17 mouse cellular contexts compared by ENCODE assay signal in genomic region chr12:14114730-14115129, GRCm38 (mm10). TPM values are rescaled to one million over a fixed set of nuclear protein-coding genes. Genes with fewer than 3 reads are reported as not detected.
A peak's percentile ranks its signal among the peaks of the same experiment; 100 is the strongest.
DNase-seq lines count a peak whose midpoint lies in the region; ATAC-seq and TF ChIP-seq lines count a peak whose summit lies in the region.
"Had no signal": no experiment of that assay in that cellular context is flagged by ENCODE, and none has a peak within 500 bp of the region (broad histone marks: within the 10 kb centered on the region; RNA-seq: fewer than 3 reads in every experiment).

No protein-coding gene starts in this region.

- no peaks in the 10 kb centered on the region for H3K4me1 ChIP-seq in forebrain, postnatal 0 days (ENCODE audit: insufficient read depth)
- H3K4me1 ChIP-seq in forebrain, embryonic 16.5 days (replicated peaks; ENCODE audit: control insufficient read depth, insufficient read depth, low read length) = no peaks in the 10 kb centered on the region
- H3K4me1 ChIP-seq: hindbrain, embryonic 10.5 days; midbrain, embryonic 13.5 days had no signal

- peak; percentile 6 for DNase-seq in forebrain, postnatal 0 days
- peak; percentile 3 for DNase-seq in ovary, adult 18-20 months (ENCODE audit: low spot score)
- DNase-seq in ovary, postnatal 14 days (ENCODE audit: low spot score) = no peak
- DNase-seq in layer of hippocampus, adult 8-10 months (ENCODE audit: low spot score in 2 of 2) = peak; percentile 51 to 58
- DNase-seq in telencephalon, adult 2 months (ENCODE audit: low read depth, low spot score) = peak; percentile 58
- no peak for DNase-seq in adrenal gland, adult 8-10 months
- DNase-seq: embryo, embryonic 11 days; lung, postnatal 36 days; thymus, adult 18-20 months had no signal

- H3K4me2 ChIP-seq in forebrain, postnatal 0 days (ENCODE audit: low read depth) = no peak overlapping the region
- no peak overlapping the region for H3K4me2 ChIP-seq in forebrain, embryonic 16.5 days (ENCODE audit: low read length)
- H3K4me2 ChIP-seq: heart, embryonic 13.5 days; midbrain, embryonic 13.5 days had no signal

- no peak overlapping the region for H3K9ac ChIP-seq in forebrain, postnatal 0 days
- no peak overlapping the region for H3K9ac ChIP-seq in forebrain, embryonic 16.5 days (replicated peaks; ENCODE audit: low read depth, low read length)
- H3K9ac ChIP-seq: heart, embryonic 13.5 days; midbrain, embryonic 13.5 days had no signal

- no peak for TF ChIP-seq CTCF in forebrain, postnatal 0 days (IDR thresholded peaks at IDR 0.05; ENCODE audit: low read depth)

- H3K36me3 ChIP-seq in forebrain, postnatal 0 days (ENCODE audit: insufficient read depth) = no peaks in the 10 kb centered on the region
- no peaks in the 10 kb centered on the region for H3K36me3 ChIP-seq in forebrain, embryonic 16.5 days (ENCODE audit: control insufficient read depth, insufficient read depth)
- H3K36me3 ChIP-seq: G1E; heart, embryonic 13.5 days; hindbrain, embryonic 10.5 days; midbrain, embryonic 13.5 days had no signal

- no peak overlapping the region for H3K27ac ChIP-seq in forebrain, postnatal 0 days (ENCODE audit: low read depth, low read length)
- H3K27ac ChIP-seq in forebrain, embryonic 16.5 days (ENCODE audit: low read length) = no peak overlapping the region
- H3K27ac ChIP-seq: heart, embryonic 13.5 days; hindbrain, embryonic 10.5 days; midbrain, embryonic 13.5 days had no signal

- ATAC-seq in forebrain, postnatal 0 days = no peak
- no peak for ATAC-seq in forebrain, embryonic 16.5 days
- ATAC-seq: inflammation-experienced regulatory T-cells, adult 6 months; midbrain, embryonic 13.5 days had no signal

- H3K27me3 ChIP-seq in forebrain, postnatal 0 days (ENCODE audit: insufficient read depth, low read length) = no peaks in the 10 kb centered on the region
- H3K27me3 ChIP-seq in forebrain, embryonic 16.5 days (replicated peaks; ENCODE audit: control insufficient read depth, insufficient read depth, low read length) = no peaks in the 10 kb centered on the region
- H3K27me3 ChIP-seq: heart, embryonic 13.5 days; midbrain, embryonic 13.5 days had no signal

- no peak overlapping the region for H3K4me3 ChIP-seq in forebrain, postnatal 0 days (ENCODE audit: low read depth, low read length)
- H3K4me3 ChIP-seq in forebrain, embryonic 16.5 days (replicated peaks; ENCODE audit: low read length) = no peak overlapping the region
- H3K4me3 ChIP-seq: erythroblast, embryonic 14.5 days; heart, embryonic 13.5 days; hindbrain, embryonic 10.5 days; midbrain, embryonic 13.5 days; myocyte had no signal

- 70% methylated on average over 6 of the region's 6 CpGs for WGBS in forebrain, postnatal 0 days
- 88% methylated on average over 6 of the region's 6 CpGs for WGBS in forebrain, embryonic 16.5 days

- H3K9me3 ChIP-seq in forebrain, postnatal 0 days (ENCODE audit: low read length) = no peaks in the 10 kb centered on the region
- H3K9me3 ChIP-seq in forebrain, embryonic 16.5 days (ENCODE audit: control insufficient read depth, low read length) = no peaks in the 10 kb centered on the region
- H3K9me3 ChIP-seq: G1E; heart, embryonic 13.5 days; hindbrain, embryonic 10.5 days; midbrain, embryonic 13.5 days had no signal

RNA-seq across cellular contexts. Expression of gene Fam84a, which starts 37.1 kb away (rescaled TPM):
- 66.9 and 69.6 TPM in 2 replicates for total RNA-seq in forebrain, postnatal 0 days (2014; rRNA removed)
- polyA plus RNA-seq in forebrain, postnatal 0 days (2015; fragmentation: Nextera tagmentation; extraction: Ambion mirVana) = 44.0 and 47.5 TPM in 2 replicates
- polyA plus RNA-seq in forebrain, embryonic 16.5 days (2015; fragmentation: Nextera tagmentation; extraction: Ambion mirVana) = 88.9 and 105 TPM in 2 replicates
- 10 to 100 TPM; 74.2 to 81.2 (median 77.9) TPM for total RNA-seq in layer of hippocampus, adult 8-10 months (2022)
- total RNA-seq in adrenal gland, adult 8-10 months (2022) = 1 to 10 TPM; 2.0 to 9.0 (median 4.8) TPM
- polyA plus RNA-seq: erythroblast, embryonic 14.5 days; G1E had no signal

Comparison
In these comparisons a context has a peak if more than half of its experiments do, and no peak if none do; other contexts are left out.
1. DNase-seq: peak in forebrain, postnatal 0 days (single experiment), ovary, adult 18-20 months (single experiment), layer of hippocampus, adult 8-10 months (2 of 2) and telencephalon, adult 2 months (single experiment); none in ovary, postnatal 14 days (single experiment) and adrenal gland, adult 8-10 months (single experiment).